Mouse (Mus musculus): ENCODE measurements around the gene Gm49358.

Gene Gm49358

DNA sequence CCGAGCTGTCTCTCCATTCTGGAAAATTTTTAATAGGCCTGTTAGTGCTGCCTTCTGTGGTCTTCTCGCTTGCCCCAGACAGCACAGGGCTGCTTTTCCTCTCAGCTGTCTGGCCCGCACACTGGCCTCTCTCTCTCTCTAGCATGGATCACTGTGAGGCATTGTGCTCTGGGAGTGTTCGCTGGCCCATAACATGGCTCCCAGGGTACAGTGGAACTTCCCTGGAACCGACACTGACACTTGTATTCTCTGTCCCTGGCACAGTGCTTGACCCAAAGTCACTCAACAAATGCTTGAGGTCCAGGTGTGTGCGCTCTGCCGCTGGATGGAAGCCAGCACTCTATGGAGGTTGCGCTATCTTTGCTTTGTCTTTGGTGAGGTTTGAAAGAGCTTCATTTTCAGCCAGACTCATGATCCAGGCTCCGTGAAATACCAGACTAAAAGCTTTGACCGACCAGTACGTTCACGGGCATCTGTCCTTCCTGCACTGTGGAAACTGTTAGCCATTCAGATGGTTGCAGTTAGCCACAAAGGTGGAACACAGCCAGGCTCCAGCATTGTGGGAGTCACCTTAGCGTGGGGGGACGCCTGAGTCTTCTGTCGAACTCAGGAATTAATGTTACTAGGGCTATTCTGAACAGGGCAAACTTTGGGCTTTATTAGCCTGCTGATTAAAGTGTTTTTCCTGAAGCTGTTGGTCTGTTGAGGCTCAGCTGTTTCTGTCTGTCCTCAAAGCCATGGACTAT is 44.4 kb downstream of the Gm49358 start:
- DNase-seq (ENCODE audit: extremely low read depth, low read depth, low spot score) = no peak

DNA sequence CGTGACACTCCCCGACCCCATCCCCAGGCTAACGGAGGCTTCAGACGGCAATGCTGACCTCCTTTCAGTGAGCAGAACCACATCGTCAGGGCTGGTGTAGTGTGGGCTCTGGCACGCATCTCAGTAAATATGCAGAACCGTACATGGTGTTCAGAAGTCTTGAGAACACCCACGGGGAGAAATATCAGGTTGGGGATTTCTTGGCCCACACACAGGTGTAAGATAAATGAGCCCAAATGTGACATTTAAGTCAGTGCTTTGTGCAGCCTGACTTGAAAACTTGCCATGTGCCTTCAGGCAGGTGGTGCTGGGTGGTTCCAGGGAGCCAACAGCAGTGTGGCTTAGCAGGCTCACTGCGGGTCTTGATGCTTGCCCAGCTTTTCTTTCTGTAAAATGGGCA is 46.2 kb downstream of the Gm49358 start:
- DNase-seq (ENCODE audit: extremely low read depth, low read depth, low spot score) = no peak

DNA sequence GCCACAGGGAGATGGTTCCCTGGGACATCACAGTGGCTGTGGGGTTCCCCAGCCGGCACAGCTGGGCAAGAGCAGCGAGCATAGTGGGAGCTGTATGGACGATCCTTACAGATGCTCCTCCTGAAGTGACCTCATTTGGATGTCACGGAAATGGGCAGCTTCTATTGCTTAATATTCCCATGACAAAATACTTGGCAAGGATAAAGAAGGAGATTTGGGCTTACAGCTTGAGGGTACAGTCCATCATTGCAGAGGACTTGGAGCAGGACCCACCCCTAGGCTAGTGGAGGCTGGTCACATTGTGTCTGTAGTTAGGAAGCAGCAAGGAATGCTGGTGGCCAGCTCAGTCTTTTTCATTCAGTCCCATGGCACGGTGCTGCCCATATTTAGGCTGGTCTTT is 46.8 kb downstream of the Gm49358 start:
- DNase-seq (ENCODE audit: extremely low read depth, low read depth, low spot score) = peak; percentile 50

DNA sequence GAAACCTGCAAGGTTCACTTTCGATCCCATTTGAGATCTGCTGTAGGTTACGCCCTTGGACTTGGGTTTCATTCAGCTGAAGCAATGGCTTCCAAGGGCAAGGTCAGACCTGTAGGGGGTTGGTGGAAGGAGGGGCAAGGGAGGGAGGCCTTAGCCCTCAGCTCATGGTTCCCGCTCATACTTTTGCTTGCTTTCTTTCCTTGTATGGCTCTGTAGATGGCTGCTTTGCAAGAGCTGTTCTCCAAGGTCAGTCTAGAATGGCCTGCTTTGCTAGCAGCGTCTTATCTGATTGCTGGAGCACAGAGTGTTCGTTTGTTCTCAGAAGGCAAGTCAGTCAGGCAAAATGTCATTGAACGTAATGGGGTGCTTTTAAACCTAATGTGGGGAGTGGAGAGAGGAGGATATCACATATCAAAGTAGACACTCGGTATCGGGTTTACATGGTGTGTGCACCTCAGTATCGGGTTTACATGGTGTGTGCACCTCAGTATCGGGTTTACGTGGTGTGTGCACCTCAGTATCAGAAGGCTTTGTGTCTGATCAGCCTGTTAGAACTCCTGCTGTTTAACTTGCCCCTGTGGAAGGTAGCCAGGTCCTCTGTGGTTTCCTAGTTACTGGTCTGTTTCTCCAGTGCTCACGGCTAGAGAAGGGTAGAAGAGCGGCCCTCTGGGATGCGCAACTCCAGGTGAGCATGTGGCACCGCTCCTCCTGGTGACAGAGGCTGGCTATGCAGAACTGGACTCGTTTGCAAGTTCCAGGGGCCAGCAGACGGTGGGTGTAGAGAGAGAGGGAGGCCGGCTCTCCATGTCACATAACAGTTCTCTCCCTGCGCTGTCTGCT is 50.7 kb downstream of the Gm49358 start:
- DNase-seq (ENCODE audit: extremely low read depth, low read depth, low spot score) = no peak

DNA sequence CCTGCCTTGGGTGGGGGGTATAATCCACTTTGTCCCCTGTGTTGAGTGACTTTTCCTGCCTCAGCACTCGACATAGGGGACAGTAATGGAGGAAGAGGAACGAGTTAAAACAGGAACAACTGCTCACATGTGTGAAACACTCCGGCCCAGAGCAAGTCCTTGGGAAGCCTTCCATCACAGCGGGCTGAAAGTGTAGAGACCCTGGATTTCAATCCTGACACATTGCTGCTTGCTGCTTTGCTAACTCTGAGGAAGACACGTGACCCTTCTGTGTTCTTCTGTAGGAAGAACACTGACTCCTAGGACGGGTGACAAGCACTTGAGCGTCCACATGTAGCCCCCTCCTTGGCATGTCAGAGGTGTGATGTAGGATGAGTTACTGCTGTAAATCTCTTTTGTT is 51.4 kb downstream of the Gm49358 start:
- DNase-seq (ENCODE audit: extremely low read depth, low read depth, low spot score) = no peak

DNA sequence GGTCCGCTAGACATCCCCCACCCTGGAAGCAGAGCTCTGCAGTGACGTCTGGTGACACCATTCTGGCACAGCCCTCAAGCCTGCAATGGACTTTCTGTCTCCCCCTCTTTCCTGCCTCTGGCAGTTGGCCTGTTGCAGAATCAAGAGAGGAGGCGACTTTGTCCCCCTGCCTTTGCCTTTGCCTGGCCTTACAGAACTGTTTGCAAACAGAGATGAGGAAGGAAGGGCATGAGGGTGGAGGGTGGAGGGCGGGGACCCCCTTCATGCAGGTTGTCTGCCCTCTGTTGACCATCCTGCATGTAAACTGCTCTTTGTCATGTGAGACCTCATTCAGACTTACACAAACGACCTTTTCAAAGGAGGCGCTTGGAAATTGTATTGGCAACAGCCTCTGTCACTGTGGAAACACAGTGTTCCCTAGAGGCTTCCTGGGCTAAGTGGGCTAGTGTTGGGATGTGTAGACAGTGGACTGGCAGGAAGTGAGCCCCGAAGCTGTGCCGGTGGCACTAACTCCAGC is 55.9 kb downstream of the Gm49358 start:
- DNase-seq (ENCODE audit: extremely low read depth, low read depth, low spot score) = no peak

DNA sequence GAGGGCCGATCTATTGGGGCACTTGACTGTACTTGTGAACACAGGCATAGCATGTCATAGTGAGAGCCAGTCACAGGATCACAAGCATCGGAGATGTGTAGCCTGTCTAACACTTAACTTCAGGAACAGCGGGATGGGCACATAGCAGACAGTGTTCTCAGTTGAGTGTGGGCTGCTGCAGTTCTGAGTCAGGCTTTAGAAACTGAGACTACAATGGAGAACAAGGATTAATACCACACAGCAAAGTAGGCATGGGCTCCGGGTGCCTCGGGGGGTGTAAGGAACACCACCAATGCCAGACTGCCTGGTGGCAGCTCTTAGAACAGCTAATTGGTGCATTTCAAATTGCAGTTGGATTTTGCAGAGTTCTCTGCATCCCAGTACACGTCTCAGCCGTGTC is 57.2 kb downstream of the Gm49358 start:
- DNase-seq (ENCODE audit: extremely low read depth, low read depth, low spot score) = no peak

DNA sequence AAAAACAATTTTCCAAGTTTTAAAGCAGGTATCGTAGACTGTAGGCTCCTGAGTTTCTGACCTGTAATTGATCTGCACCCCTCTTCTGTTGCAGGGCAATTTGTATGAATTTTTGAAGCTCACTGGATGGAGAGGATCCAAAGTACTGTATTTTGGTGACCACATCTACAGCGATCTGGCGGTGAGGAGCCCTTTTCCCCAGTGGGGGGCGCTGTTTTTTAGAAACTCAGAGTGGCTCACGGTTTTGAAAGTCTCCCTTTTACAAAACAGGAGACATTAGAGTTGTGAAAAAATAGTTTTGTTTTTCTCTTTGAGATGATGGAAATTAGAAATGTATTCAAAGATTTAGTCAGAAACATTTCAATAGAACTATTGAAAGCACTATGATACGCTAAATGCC is 60.3 kb downstream of the Gm49358 start:
- DNase-seq (ENCODE audit: extremely low read depth, low read depth, low spot score) = no peak

DNA sequence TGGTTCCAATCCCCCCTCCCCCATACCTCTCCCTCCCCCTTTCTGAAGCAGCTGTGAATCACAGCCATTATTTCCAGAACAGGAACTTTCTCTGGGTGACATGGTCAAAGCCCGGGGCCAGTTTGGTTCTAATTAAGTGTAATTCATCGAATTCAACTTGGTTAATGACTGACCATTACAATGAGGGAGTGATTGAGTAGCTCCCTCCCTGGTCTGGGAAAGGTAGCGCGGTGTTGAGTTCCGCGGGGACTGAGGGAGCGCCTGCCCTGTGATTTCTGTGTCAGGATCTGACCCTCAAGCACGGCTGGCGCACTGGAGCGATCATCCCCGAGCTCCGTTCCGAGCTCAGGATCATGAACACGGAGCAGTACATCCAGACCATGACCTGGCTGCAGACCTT is 61.1 kb downstream of the Gm49358 start:
- DNase-seq (ENCODE audit: extremely low read depth, low read depth, low spot score) = no peak

DNA sequence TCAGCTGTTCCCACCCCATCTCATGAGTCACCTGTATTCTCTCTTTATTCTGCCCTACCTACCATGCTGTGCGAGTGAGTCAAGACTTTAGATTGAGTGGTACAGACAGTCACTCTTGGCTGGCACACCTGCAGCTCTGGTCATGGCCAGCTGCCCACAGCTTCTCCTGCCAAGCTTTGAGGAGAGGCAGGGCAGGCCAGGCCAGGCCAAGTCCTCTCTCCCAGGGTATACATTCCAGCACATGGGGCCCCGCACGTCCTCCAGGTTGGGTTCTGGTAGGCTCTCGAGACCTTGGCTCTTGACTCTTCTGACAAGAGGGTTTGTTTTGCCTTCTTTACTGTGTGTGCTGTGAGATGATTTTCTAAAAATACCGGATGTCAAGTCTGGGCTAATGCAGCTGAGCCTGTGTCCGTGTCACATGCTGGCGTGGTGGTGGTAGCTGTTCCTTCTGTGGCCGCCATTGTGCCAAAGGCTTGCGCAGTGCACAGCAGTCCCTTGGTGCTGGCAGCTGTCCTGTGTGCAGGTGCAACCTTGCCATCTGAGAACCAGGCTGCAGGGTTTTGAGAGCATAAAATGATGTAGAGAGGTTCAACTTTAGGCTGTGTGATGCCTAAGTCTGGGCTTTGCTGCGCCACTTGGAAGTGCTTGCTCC is 62.2 kb downstream of the Gm49358 start:
- peak; percentile 37 for DNase-seq (ENCODE audit: extremely low read depth, low read depth, low spot score)

DNA sequence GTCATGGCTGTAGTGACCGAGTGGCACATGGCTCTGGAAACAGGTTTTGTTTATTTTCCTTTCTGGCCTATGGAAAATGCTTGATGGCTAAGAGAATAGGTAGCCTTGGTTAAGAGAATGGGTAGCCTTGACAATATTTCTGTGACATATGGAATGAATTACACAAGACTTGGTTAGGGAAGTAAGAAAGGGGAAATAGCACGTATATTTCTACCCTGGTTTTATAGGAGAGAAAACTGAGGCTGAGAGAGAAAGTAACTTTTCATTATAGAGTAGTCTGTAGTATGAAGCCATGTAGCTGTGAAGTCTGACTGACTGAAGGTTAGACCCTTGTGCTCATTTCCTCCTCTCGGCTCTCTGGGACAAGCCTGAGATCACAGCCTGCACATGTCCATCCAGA is 63.2 kb downstream of the Gm49358 start:
- DNase-seq (ENCODE audit: extremely low read depth, low read depth, low spot score) = no peak

DNA sequence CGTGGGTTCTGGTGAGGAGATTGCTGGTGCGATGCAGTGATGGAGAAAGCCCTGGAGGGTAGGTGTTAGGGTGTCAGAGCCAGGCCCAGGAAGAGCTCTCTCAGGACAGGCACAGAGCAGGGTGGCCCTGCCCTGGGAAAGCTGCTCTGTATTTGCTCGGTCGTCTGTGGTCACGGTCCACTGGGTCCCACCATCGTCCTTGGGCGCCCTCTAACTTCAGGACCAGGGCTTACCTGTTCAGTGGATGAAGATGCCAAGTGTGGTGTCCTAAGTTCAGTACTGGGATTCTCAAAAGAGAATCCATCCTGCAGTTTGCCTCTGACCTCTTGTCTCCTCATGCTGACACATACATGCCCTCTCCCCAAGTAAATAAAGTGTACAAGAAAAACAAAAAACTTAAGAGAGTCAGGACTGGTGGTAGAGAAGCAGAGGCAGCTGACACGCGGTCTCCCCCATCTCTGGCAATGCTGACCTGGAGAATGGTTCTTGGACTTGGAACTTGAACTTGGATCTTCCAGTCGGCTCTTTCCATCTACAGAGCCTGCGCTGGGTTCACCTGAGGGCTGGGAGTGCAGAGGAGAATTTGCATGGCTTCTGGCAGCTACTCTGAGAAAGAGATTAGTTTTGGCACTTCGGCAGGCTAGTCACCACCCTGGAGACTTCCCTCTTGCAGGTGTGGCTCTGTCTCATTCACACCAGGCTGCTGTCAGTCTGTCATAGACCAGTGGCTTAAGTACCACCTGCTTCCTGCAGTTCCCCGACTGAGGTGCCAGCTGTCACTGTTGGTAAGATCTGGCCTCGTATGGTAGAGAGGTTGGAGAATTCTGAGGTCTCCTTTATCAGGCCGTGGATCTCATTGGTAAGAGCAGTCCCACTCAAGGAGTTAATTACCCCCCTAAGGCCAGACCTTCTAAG is 64.7 kb downstream of the Gm49358 start:
- DNase-seq (ENCODE audit: extremely low read depth, low read depth, low spot score) = no peak

DNA sequence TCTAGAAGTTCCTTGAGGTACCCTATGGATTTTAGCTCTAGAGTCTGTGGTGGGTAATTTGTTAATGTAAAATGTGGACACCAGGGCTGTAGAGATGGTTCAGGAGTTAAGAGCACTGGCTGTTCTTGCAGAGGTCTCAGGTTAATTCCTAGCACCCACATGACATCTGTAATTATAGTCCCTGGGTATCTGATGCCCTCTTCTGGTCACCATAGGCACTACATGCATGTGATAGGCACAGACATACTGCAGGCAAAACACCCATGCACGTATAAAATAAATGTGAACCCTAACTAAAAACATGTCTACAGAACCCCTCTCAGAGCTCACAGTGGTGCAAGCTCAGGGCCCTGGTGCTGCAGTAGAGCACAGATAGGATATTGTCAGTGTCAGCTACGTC is 65.7 kb downstream of the Gm49358 start:
- DNase-seq (ENCODE audit: extremely low read depth, low read depth, low spot score) = no peak

DNA sequence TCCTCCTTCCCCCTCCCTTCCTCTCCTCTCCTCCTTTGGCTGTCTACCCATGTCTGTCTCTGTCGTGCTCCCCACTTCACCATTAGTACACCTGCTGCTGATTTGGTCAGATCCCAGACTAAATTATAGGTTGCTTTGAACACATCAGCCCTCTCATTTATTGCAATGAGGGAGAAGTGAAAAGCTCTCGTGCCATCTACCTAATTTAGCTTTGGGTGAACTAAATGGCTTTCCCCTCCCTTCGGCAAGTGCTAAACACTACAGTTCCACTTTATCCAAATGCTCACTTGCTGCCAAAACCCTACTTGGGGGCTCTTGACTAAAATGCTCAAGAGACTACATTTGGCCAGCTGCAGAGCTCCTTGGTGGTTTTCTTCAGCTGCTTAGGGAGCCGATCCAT is 73.0 kb downstream of the Gm49358 start:
- DNase-seq (ENCODE audit: extremely low read depth, low read depth, low spot score) = no peak

DNA sequence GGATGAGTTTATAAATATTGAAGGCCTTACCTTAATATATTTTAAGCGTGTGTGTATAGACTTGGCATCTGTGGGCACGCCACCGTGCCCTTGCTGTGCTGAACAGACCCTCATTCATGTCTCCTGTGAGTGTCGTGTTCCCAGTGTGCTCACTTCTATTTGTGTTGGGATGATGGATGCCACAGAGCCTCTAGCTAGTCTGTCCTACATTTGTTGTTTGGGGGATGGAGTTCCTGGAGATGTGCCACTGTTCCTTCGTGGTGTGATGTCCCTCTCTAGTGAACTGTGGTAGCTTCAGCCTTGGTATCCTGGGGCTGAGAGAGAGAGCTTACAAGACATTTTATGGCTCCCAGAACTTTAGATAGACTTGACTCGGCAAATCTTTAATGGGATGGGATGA is 75.1 kb downstream of the Gm49358 start:
- DNase-seq (ENCODE audit: extremely low read depth, low read depth, low spot score) = no peak

DNA sequence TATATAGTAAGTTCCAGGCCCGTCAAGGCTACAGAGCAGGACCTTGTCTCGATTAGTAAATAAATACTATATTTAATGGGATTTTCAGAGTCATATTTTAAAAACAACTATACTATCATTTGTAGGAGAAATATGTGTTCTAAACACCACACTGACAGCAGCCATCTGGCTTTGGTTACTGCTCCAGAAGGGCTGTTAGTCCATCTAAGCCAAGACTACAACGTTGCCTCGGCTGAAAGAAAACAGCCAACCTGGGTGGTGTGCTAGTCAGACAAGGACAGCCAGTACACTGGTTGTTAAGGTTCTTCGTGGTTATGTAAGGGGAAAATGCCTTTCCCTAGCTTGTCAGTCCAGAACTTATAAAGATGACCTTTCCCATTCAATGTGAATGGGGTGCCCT is 78.9 kb downstream of the Gm49358 start:
- no peak for DNase-seq (ENCODE audit: extremely low read depth, low read depth, low spot score)

DNA sequence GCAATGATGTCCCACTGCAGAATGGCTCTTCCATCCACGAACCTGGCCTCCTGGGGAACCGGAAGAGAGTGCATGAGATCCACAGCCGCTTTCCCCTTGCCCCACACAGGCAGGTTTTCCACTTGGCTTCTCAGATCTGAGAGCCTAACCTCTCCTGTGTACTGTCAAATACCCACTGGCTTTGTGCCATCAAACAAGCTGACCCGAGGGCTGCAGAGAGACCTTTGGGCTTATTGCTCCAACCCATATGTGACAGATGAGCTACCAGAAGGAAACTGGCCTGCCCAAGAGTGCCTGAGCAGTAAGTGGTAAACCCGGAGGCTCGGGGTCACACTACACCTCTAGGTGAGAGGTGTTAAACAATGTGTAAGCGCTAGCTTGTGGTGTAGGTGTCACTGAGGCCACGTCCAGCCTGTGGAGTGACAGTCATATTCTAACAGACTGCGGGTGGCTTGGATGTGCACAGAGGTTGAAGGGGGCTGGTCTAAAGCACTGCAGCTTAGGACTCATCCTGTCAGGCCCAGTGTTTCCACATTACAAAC is 83.2 kb downstream of the Gm49358 start:
- DNase-seq (ENCODE audit: extremely low read depth, low read depth, low spot score) = no peak

DNA sequence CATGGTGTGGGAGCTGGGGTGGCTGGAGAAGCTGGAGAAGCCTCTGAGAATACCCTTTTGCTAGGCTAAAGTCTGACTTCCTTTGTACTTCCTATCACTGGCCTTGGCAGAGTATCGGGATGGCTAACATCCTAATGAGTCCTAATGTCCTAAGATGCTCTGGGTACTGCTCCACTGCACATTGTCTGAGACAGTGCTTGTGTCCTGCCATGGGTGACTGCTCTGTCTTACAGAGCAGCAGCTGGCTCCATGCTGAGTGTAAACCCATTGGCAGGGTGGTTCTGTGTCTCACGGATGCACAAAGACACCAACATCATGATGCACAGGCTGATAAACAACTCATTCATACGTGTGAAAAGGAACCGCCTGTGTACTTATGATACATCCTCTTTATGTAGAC is 85.3 kb downstream of the Gm49358 start:
- no peak for DNase-seq (ENCODE audit: extremely low read depth, low read depth, low spot score)

DNA sequence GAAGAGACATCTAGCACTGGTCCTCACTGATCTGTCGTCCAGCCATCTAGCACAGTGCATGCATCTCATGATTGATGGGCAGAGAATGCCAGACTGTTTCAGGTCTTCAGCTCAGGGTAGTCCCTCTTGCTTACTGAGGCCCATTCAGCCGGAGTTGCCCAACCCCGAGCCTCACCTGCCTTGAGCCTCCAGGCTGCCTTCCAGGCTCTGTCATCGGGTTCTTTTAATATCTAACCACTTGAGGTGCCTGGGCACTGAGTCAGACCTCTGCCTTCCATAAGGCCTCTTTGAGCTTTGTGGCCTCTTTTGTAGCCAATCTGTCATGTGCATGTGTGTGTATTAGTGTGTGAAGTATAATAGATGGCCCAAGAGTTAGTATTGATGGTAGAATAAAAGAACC is 85.7 kb downstream of the Gm49358 start:
- no peak for DNase-seq (ENCODE audit: extremely low read depth, low read depth, low spot score)

DNA sequence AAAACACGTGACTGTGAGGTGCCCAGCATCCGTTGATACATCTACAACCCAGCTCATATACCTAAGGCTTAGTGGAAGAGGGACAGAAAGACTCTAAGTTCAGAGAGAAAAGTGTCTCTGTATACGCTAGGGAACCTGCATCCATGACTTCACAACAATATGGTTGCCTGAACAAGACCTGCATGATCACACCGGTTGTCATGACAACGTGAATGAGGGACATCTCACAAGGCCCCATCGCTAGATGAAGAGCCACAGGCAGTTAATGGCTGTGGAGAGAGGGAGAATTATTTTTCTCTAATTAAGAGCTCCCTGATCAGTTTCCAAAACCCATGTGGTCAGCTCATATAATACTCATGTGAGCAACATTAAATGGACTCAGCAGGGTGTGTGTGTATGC is 88.4 kb downstream of the Gm49358 start:
- DNase-seq (ENCODE audit: extremely low read depth, low read depth, low spot score) = no peak

All from fat pad, adult 2 months (tissue).